Comparison of ENCODE assay signal across 8 mouse cellular contexts in the genomic region with DNA sequence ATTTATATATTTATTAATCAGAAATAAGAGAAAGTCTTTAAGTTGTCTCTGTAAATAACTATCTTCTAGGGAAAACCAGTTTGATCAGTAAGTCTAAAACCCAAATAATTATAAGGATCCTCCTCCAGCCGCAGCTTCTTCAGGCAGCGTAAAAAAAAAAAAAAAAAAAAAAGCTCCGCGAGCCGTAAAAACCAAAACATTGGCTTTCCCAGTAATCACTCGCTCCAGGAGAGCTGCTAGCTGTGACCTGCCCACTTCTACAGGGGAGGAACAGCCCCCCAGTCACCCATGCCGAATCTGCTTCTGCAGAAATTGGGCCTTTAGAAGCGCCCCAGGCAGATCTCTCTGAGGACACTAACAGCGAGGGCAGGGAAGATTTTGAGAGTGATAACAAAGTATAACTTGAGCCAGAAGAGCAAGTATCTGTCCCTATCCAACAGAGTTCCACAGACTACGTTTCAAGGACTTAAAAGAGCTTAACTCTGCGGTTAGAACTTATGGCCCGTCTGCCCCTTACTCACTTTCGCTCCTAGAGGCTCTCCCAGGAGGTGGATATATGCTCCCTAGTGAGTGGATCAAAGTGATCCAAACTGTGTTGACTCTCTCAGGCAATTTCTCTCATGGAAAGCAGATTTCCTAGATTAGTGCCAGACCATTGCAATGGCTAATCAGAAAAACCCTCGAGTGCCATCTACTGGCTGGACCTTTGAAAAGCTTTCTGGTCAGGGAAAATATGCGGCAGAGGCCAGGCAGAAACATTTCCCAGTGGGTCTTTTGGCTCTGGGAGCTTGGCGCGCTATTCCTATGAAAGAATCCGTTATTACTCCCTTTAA.
DNase-seq lines count a peak whose midpoint lies in the region; ATAC-seq and TF ChIP-seq lines count a peak whose summit lies in the region.

No protein-coding gene starts in this region.

- H3K27me3 ChIP-seq in E14TG2a.4 (ENCODE audit: insufficient read depth, low read length): no peaks in the 10 kb centered on the region
- H3K27me3 ChIP-seq in heart, embryonic 13.5 days (replicated peaks): no peaks in the 10 kb centered on the region
- no peaks in the 10 kb centered on the region for H3K27me3 ChIP-seq in liver, embryonic 13.5 days
- no peaks in the 10 kb centered on the region for H3K27me3 ChIP-seq in forebrain, embryonic 16.5 days (replicated peaks; ENCODE audit: control insufficient read depth, insufficient read depth, low read length)

- TF ChIP-seq CTCF in E14TG2a.4 (conservative IDR thresholded peaks at IDR 0.05; ENCODE audit: low read length): peak; percentile 45

- WGBS in heart, embryonic 13.5 days: 37% methylated on average over 18 of the region's 18 CpGs
- 42% methylated on average over 18 of the region's 18 CpGs for WGBS in liver, embryonic 13.5 days (ENCODE audit: insufficient replicate concordance)
- 58% methylated on average over 18 of the region's 18 CpGs for WGBS in forebrain, embryonic 16.5 days

- H3K4me1 ChIP-seq in E14TG2a.4 (replicated peaks; ENCODE audit: low read depth, low read length): 0 out of 2 replicates have a peak, but pooled peaks cover 2% of the 10 kb centered on the region
- no peaks in the 10 kb centered on the region for H3K4me1 ChIP-seq in heart, embryonic 13.5 days
- no peaks in the 10 kb centered on the region for H3K4me1 ChIP-seq in liver, embryonic 13.5 days (replicated peaks)
- no peaks in the 10 kb centered on the region for H3K4me1 ChIP-seq in forebrain, embryonic 16.5 days (replicated peaks; ENCODE audit: control insufficient read depth, insufficient read depth, low read length)

- peak; percentile 83 for DNase-seq in adrenal gland, adult 2 months
- DNase-seq in embryo, embryonic 9.5 days (ENCODE audit: extremely low spot score): peak; percentile 38
- peak; percentile 81 to 86 for DNase-seq in kidney, postnatal 4 days
- peak; percentile 0 for DNase-seq in liver, embryonic 13.5 days
- peak; percentile 67 to 80 for DNase-seq in right cerebral cortex, postnatal 10 days (ENCODE audit: low spot score in 2 of 2)

- H3K36me3 ChIP-seq in E14TG2a.4 (ENCODE audit: insufficient read depth, low read length): no peaks in the 10 kb centered on the region
- H3K36me3 ChIP-seq in heart, embryonic 13.5 days: no peaks in the 10 kb centered on the region
- no peaks in the 10 kb centered on the region for H3K36me3 ChIP-seq in liver, embryonic 13.5 days
- no peaks in the 10 kb centered on the region for H3K36me3 ChIP-seq in forebrain, embryonic 16.5 days (ENCODE audit: control insufficient read depth, insufficient read depth)

- peaks cover 9% of the 10 kb centered on the region; the same call in 1 of the 2 replicates for H3K9me3 ChIP-seq in E14TG2a.4 (ENCODE audit: low read length)
- H3K9me3 ChIP-seq in heart, embryonic 13.5 days: no peaks in the 10 kb centered on the region
- no peaks in the 10 kb centered on the region for H3K9me3 ChIP-seq in liver, embryonic 13.5 days (replicated peaks)
- H3K9me3 ChIP-seq in forebrain, embryonic 16.5 days (ENCODE audit: control insufficient read depth, low read length): no peaks in the 10 kb centered on the region

- no peak overlapping the region for H3K27ac ChIP-seq in heart, embryonic 13.5 days (replicated peaks)
- no peak overlapping the region for H3K27ac ChIP-seq in liver, embryonic 13.5 days
- no peak overlapping the region for H3K27ac ChIP-seq in forebrain, embryonic 16.5 days (ENCODE audit: low read length)

- H3K9ac ChIP-seq in heart, embryonic 13.5 days: peak overlapping the region; percentile 50; the same call in 1 of the 2 replicates
- no peak overlapping the region for H3K9ac ChIP-seq in liver, embryonic 13.5 days
- H3K9ac ChIP-seq in forebrain, embryonic 16.5 days (replicated peaks; ENCODE audit: low read depth, low read length): no peak overlapping the region

- H3K4me3 ChIP-seq in E14TG2a.4 (replicated peaks; ENCODE audit: low read length): no peak overlapping the region
- H3K4me3 ChIP-seq in heart, embryonic 13.5 days: peak overlapping the region; percentile 39
- H3K4me3 ChIP-seq in liver, embryonic 13.5 days (replicated peaks): no peak overlapping the region; the same call in 1 of the 2 replicates
- no peak overlapping the region for H3K4me3 ChIP-seq in forebrain, embryonic 16.5 days (replicated peaks; ENCODE audit: low read length)

- peak overlapping the region; percentile 60 for H3K4me2 ChIP-seq in heart, embryonic 13.5 days
- no peak overlapping the region for H3K4me2 ChIP-seq in liver, embryonic 13.5 days
- H3K4me2 ChIP-seq in forebrain, embryonic 16.5 days (ENCODE audit: low read length): no peak overlapping the region

- ATAC-seq in heart, embryonic 13.5 days (ENCODE audit: extremely low read depth, insufficient number of reproducible peaks, low FRiP score, low TSS enrichment): no peak
- no peak for ATAC-seq in liver, embryonic 13.5 days (ENCODE audit: low read depth)
- no peak for ATAC-seq in forebrain, embryonic 16.5 days

Comparison
In these comparisons a context has a peak if more than half of its experiments do, and no peak if none do; other contexts are left out.
1. DNase-seq: peak in every context shown above with its lines; median percentile 84 in kidney, postnatal 4 days; 83 in adrenal gland, adult 2 months; 74 in right cerebral cortex, postnatal 10 days; 38 in embryo, embryonic 9.5 days; 0 in liver, embryonic 13.5 days.